Mouse (Mus musculus) hindbrain, embryonic 15.5 days (tissue): Measurements from ENCODE around the gene 1700092M07Rik. TPM values are rescaled to one million over a fixed set of nuclear protein-coding genes. Genes with fewer than 3 reads are reported as not detected.

ENCODE experiments used
- ATAC-seq: fragments of 200-750 bp; cut with Nextera tagmentation; 2 replicates; pipeline ENCODE4 v1.8.0; 2017; ENCODE audit warnings: low read depth, moderate number of reproducible peaks, moderate TSS enrichment; ENCODE audit not compliant: low FRiP score
- H3K27ac ChIP-seq: fragments of 300-500 bp; sonication (generic); replicated peaks from 2 replicates; pipeline ENCODE4 v1.5.1; 2015; ENCODE audit warnings: mild to moderate bottlenecking, inconsistent platforms
- H3K27me3 ChIP-seq: fragments of 300-500 bp; sonication (generic); 2 replicates; pipeline ENCODE4 v1.6.1; 2015; ENCODE audit warnings: control low read depth, inconsistent platforms
- H3K36me3 ChIP-seq: fragments of 300-500 bp; sonication (generic); 2 replicates; pipeline ENCODE4 v1.6.1; 2015; ENCODE audit warnings: control low read depth, inconsistent platforms
- H3K4me1 ChIP-seq: fragments of 300-500 bp; sonication (generic); replicated peaks from 2 replicates; pipeline ENCODE4 v1.6.1; 2015; ENCODE audit warnings: control low read depth, inconsistent platforms
- H3K4me2 ChIP-seq: fragments of 300-500 bp; sonication (generic); 2 replicates; pipeline ENCODE4 v1.6.1; 2015; ENCODE audit warnings: moderate library complexity, mild to moderate bottlenecking, inconsistent platforms
- H3K4me3 ChIP-seq: fragments of 300-500 bp; sonication (generic); 2 replicates; pipeline ENCODE4 v1.5.1; 2015; ENCODE audit warnings: mild to moderate bottlenecking, inconsistent platforms
- H3K9ac ChIP-seq: fragments of 300-500 bp; sonication (generic); 2 replicates; pipeline ENCODE4 v1.6.1; 2015; ENCODE audit warnings: inconsistent platforms
- H3K9me3 ChIP-seq: fragments of 300-500 bp; sonication (generic); 2 replicates; pipeline ENCODE4 v1.6.1; 2016; ENCODE audit warnings: control low read depth, inconsistent platforms
- WGBS: fragments of 180-500 bp; shearing (Covaris S2); methylation state at CpG from one replicate; pipeline ENCODE4 v1.1.7; 2015; 5-methylcytosine and 5-hydroxymethylcytosine counted together
- polyA plus RNA-seq: library from polyadenylated mRNA; unstranded; fragments of >200 nt; fragmentation: Nextera tagmentation; extraction: Ambion mirVana; gene quantifications from 2 replicates; pipeline ENCODE4 v1.2.1, GENCODE M21; 2015

1700092M07Rik gene
- polyA plus RNA-seq, 1 experiment from 2014 or later = 1.7 TPM

DNA sequence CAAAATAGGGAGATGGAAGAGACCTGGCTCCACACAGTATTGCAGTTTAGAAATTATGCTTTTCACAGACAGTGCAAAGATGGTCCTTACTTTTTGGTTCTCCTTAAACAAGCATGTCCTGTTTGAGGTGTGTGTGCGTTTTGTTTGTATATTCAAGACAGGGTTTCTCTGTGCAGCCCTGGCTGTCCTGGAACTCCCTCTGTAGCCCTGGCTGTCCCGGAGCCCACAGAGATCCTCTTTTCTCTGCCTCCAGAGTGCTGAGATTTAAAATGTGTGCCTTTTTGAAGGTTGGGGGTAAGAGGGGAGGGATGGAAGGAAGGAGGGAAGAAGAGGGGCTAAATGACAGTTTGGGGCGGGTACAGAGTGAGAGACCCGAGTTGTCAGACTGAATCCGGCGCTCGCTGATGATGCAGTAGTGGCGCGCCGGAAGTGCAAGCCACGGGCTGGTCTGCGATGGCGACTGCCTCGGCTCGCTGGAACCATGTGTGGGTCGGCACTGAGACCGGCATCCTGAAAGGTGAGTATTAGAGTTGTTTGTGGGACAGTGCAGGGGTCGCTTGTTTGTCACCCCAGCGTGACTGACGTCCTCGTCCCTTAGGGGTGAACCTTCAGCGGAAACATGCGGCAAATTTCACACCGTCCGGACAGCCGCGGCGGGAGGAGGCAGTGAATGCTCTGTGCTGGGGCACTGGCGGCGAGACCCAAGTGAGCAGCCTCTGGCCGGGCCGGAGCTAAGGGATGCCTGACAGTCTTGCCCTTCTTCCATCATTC lies 4.9 kb upstream of the 1700092M07Rik start, which contains the start of gene Wdr74:
Wdr74 (plus strand) TSS at position 439 of the 771 bp plus-strand sequence.
- ATAC-seq = peak; percentile 94
- Histone ChIP-seq H3K4me3 (peak within 1 kb of the TSS; percentile 78), H3K27ac (peak within 1 kb of the TSS; percentile 80), H3K9me3 (no peaks in the 10 kb centered on the region), H3K36me3 (peaks cover 23% of the 10 kb centered on the region), H3K4me1 (peaks cover 21% of the 10 kb centered on the region), H3K4me2 (peak within 1 kb of the TSS; percentile 64), H3K9ac (peak within 1 kb of the TSS; percentile 57), H3K27me3 (no peaks in the 10 kb centered on the region)
- under 1% methylated on average over 32 of the region's 32 CpGs for WGBS

- Histone ChIP-seq H3K9ac (peak overlapping the region; percentile 57), H3K27ac (peak overlapping the region; percentile 80), H3K4me1 (peaks cover 26% of the 10 kb centered on the region), H3K4me3 (peak overlapping the region; percentile 78), H3K27me3 (no peaks in the 10 kb centered on the region), H3K4me2 (peak overlapping the region; percentile 64), H3K9me3 (no peaks in the 10 kb centered on the region), H3K36me3 (peaks cover 23% of the 10 kb centered on the region)
- peak; percentile 27 for ATAC-seq
- WGBS = 4% methylated on average over 11 of the region's 11 CpGs
Measured at GRCm38 (mm10) chr19:8736160-8736467, 4.4 kb upstream of the 1700092M07Rik start.

DNA sequence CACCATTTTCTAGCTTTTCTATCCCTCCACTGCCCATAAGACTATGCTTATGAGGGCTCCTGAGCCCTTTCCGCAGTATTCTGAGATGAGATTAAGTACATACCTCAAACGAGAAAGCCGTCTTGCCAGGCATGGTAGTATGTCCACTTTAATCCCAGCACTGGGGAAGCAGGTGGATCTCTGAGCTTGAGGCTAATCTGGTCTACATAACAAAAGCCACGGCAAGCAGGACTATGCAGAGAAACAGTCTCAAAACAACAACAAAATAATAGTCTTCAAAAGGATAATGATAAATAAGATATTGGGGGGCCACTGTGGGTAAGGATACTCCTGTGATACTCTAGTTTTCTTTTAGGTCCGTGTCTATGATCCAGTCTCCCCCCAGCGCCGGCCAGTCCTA lies 1.6 kb upstream of the 1700092M07Rik start:
- H3K27ac ChIP-seq = no peak overlapping the region
- peaks cover 42% of the 10 kb centered on the region for H3K4me1 ChIP-seq
- no peak overlapping the region for H3K9ac ChIP-seq
- H3K36me3 ChIP-seq = peaks cover 32% of the 10 kb centered on the region
- no peaks in the 10 kb centered on the region for H3K27me3 ChIP-seq
- H3K4me2 ChIP-seq = no peak overlapping the region
- H3K4me3 ChIP-seq = no peak overlapping the region
- WGBS = 94% methylated on average over 7 of the region's 7 CpGs
- no peaks in the 10 kb centered on the region for H3K9me3 ChIP-seq
- ATAC-seq = no peak

DNA sequence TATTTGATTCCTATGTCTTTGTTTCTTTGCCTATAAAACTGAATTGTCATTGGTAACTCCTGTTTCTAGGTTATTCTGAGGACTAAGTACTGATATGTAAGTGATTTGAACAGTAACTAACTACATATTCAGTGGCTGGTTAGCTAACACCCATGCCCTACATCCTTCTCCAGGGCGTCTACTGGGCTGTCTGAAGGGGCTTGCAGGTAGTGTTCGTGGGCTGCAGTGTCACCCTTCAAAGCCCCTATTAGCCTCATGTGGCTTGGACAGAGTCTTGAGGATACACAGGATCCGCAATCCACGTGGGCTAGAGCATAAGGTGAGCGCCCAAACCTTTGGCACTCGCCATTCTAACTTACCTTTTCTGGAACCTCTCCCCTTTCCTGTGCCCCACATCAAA lies 872 bp upstream of the 1700092M07Rik start:
- Histone ChIP-seq H3K27ac (no peak overlapping the region), H3K9me3 (no peaks in the 10 kb centered on the region), H3K4me1 (peaks cover 42% of the 10 kb centered on the region), H3K27me3 (no peaks in the 10 kb centered on the region), H3K36me3 (peaks cover 38% of the 10 kb centered on the region), H3K4me2 (no peak overlapping the region), H3K4me3 (no peak overlapping the region), H3K9ac (no peak overlapping the region)
- no peak for ATAC-seq
- 92% methylated on average over 6 of the region's 6 CpGs for WGBS

GRCm38 (mm10) chr19:8741243-8741869 lies 838 bp downstream of the 1700092M07Rik start, which contains the start of gene Stx5a:
Gene Stx5a, plus strand, starts transcription at chr19:8741413.
- Histone ChIP-seq H3K9ac (peak within 1 kb of the TSS; percentile 72), H3K27me3 (no peaks in the 10 kb centered on the region), H3K36me3 (peaks cover 55% of the 10 kb centered on the region), H3K9me3 (no peaks in the 10 kb centered on the region), H3K4me2 (peak within 1 kb of the TSS; percentile 91), H3K27ac (peak within 1 kb of the TSS; percentile 96), H3K4me3 (peak within 1 kb of the TSS; percentile 78), H3K4me1 (peaks cover 33% of the 10 kb centered on the region)
- ATAC-seq = peak; percentile 99
- under 1% methylated on average over 36 of the region's 36 CpGs for WGBS

DNA sequence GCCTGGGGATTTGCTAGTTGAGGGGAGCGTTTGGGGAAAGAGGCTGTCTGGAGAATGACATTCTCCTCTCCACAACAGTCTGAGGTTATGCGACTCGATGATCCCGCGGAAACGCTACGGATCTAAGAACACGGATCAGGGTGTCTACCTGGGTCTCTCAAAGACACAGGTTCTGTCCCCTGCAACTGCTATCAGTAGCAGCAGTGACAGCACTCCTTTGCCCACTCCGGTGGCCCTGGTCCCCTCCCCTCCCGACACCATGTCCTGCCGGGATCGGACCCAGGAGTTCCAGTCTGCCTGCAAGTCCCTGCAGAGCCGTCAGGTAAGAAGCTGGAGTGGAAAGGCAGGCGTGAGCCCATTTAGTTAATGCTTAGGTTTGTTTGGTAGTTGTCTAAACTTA lies 1.7 kb downstream of the 1700092M07Rik start:
- H3K9ac ChIP-seq = peak overlapping the region; percentile 72
- H3K9me3 ChIP-seq = no peaks in the 10 kb centered on the region
- WGBS = 28% methylated on average over 14 of the region's 14 CpGs
- H3K4me2 ChIP-seq = peak overlapping the region; percentile 91
- no peaks in the 10 kb centered on the region for H3K27me3 ChIP-seq
- ATAC-seq = no peak
- peaks cover 25% of the 10 kb centered on the region for H3K4me1 ChIP-seq
- H3K4me3 ChIP-seq = peak overlapping the region; percentile 78
- peaks cover 63% of the 10 kb centered on the region for H3K36me3 ChIP-seq
- peak overlapping the region; percentile 96 for H3K27ac ChIP-seq

GRCm38 (mm10) chr19:8745382-8745781 lies 4.9 kb downstream of the 1700092M07Rik start:
- 100% methylated on average over 1 of the region's 1 CpGs for WGBS
- Histone ChIP-seq H3K27ac (no peak overlapping the region), H3K9me3 (no peaks in the 10 kb centered on the region), H3K4me1 (peaks cover 24% of the 10 kb centered on the region), H3K9ac (no peak overlapping the region), H3K4me3 (no peak overlapping the region), H3K36me3 (peaks cover 74% of the 10 kb centered on the region), H3K27me3 (no peaks in the 10 kb centered on the region), H3K4me2 (no peak overlapping the region)
- no peak for ATAC-seq

DNA sequence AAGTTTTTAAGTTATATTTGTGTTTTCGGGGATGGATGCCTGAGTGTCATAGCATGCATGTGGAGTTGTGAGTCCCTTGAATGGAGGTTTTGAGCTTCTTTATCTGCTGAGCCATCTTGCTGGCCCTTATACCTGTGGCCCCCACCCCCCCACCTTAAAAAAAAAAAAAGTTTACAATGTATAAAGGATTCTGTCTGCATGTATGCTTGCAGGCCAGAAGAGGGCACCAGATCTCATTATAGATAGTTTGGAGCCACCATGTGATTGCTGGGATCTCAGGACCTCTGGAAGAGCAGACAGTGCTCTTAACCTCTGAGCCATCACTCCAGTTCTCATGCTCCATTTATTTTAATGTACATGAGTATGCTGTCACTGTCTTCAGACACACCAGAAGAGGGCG lies 6.8 kb downstream of the 1700092M07Rik start:
- no peak for ATAC-seq
- H3K27me3 ChIP-seq = no peaks in the 10 kb centered on the region
- H3K4me2 ChIP-seq = no peak overlapping the region
- no peak overlapping the region for H3K4me3 ChIP-seq
- no peak overlapping the region for H3K9ac ChIP-seq
- H3K36me3 ChIP-seq = peaks cover 89% of the 10 kb centered on the region
- no peak overlapping the region for H3K27ac ChIP-seq
- H3K9me3 ChIP-seq = no peaks in the 10 kb centered on the region
- 82% methylated on average over 2 of the region's 2 CpGs for WGBS
- peaks cover 11% of the 10 kb centered on the region for H3K4me1 ChIP-seq

- Histone ChIP-seq H3K36me3 (peaks cover 34% of the 10 kb centered on the region), H3K9me3 (no peaks in the 10 kb centered on the region), H3K4me1 (peaks cover 32% of the 10 kb centered on the region), H3K27me3 (no peaks in the 10 kb centered on the region), H3K4me3 (peak overlapping the region; percentile 92; the same call in 1 of the 2 replicates), H3K9ac (no peak overlapping the region), H3K4me2 (peak overlapping the region; percentile 85), H3K27ac (no peak overlapping the region)
- no peak for ATAC-seq
- WGBS = 79% methylated on average over 3 of the region's 3 CpGs
Measured at GRCm38 (mm10) chr19:8755652-8756051, 15.1 kb downstream of the 1700092M07Rik start.

- Histone ChIP-seq H3K27ac (peak within 1 kb of the TSS; percentile 90), H3K36me3 (peaks cover 25% of the 10 kb centered on the region), H3K9ac (peak within 1 kb of the TSS; percentile 91), H3K9me3 (no peaks in the 10 kb centered on the region), H3K4me2 (peak within 1 kb of the TSS; percentile 85), H3K4me1 (peaks cover 32% of the 10 kb centered on the region), H3K27me3 (no peaks in the 10 kb centered on the region), H3K4me3 (peak within 1 kb of the TSS; percentile 92)
- WGBS = under 1% methylated on average over 75 of the region's 75 CpGs
- peak; percentile 94 for ATAC-seq
Measured at GRCm38 (mm10) chr19:8756635-8757387, 16.3 kb downstream of the 1700092M07Rik start, which contains the start of gene Nxf1. Gene Nxf1, plus strand, starts transcription at chr19:8757073.

- WGBS = 6% methylated on average over 14 of the region's 14 CpGs
- peak overlapping the region; percentile 85 for H3K4me2 ChIP-seq
- no peak for ATAC-seq
Measured at GRCm38 (mm10) chr19:8757471-8757998, 17.0 kb downstream of the 1700092M07Rik start.

More at GRCm38 (mm10) chr19:8757471-8757998, 17.0 kb downstream of the 1700092M07Rik start:
- peaks cover 20% of the 10 kb centered on the region for H3K36me3 ChIP-seq
- no peaks in the 10 kb centered on the region for H3K27me3 ChIP-seq
- peaks cover 32% of the 10 kb centered on the region for H3K4me1 ChIP-seq
- H3K27ac ChIP-seq = peak overlapping the region; percentile 90
- H3K9me3 ChIP-seq = no peaks in the 10 kb centered on the region
- peak overlapping the region; percentile 92 for H3K4me3 ChIP-seq
- H3K9ac ChIP-seq = peak overlapping the region; percentile 91
